In genomic region chr8:3415259-3415658, GRCm38 (mm10) we compare ENCODE assay signal across 2 mouse cellular contexts.
A peak's percentile ranks its signal among the peaks of the same experiment; 100 is the strongest.
TF ChIP-seq lines count a peak whose summit lies in the region.

No protein-coding gene starts in this region.

TF ChIP-seq in MEL, 35 proteins besides CTCF, POLR2A, EP300 and RAD21:
- TF ChIP-seq ZKSCAN1 (IDR thresholded peaks at IDR 0.05; ENCODE audit: low read depth, low read length): no peak
- no peak for TF ChIP-seq BHLHE40 (IDR thresholded peaks at IDR 0.05; ENCODE audit: borderline replicate concordance, low read depth, low read length)
- peak; percentile 57 for TF ChIP-seq GATA1 (IDR thresholded peaks at IDR 0.05; ENCODE audit: low read depth, low read length)
- TF ChIP-seq ZMIZ1 (IDR thresholded peaks at IDR 0.05; ENCODE audit: low read depth, low read length): no peak
- TF ChIP-seq USF2 (IDR thresholded peaks at IDR 0.05; ENCODE audit: borderline replicate concordance in 1 of 2, insufficient read depth in 1 of 2, low read depth in 1 of 2, low read length in 2 of 2): no peak
- no peak for TF ChIP-seq MAX (IDR thresholded peaks at IDR 0.05; ENCODE audit: low read length)
- TF ChIP-seq E2F4 (IDR thresholded peaks at IDR 0.05; ENCODE audit: borderline replicate concordance, low read depth, low read length): no peak
- no peak for TF ChIP-seq KAT2A (conservative IDR thresholded peaks at IDR 0.05; ENCODE audit: low read depth, low read length)
- TF ChIP-seq JUND (IDR thresholded peaks at IDR 0.05; ENCODE audit: low read depth, low read length): no peak
- peak; percentile 47; the same call in 1 of the 2 replicates for TF ChIP-seq TCF12 (IDR thresholded peaks at IDR 0.05; ENCODE audit: low read depth, low read length)
- TF ChIP-seq POLR2AphosphoS2 (IDR thresholded peaks at IDR 0.05; ENCODE audit: low read length): no peak
- no peak for TF ChIP-seq ZNF384 (IDR thresholded peaks at IDR 0.05; ENCODE audit: low read depth, low read length)
- TF ChIP-seq RCOR1 (IDR thresholded peaks at IDR 0.05; ENCODE audit: low read depth, low read length): no peak
- no peak for TF ChIP-seq UBTF (IDR thresholded peaks at IDR 0.05; ENCODE audit: borderline replicate concordance, insufficient read depth, low read depth, low read length)
- peak; percentile 44; the same call in 1 of the 2 replicates for TF ChIP-seq MEF2A (IDR thresholded peaks at IDR 0.05; ENCODE audit: extremely low read depth, insufficient replicate concordance, low read depth, low read length, poor library complexity, severe bottlenecking)
- TF ChIP-seq MAZ (IDR thresholded peaks at IDR 0.05; ENCODE audit: low read depth, low read length): no peak
TF ChIP-seq in MEL: peak in this region for 3.

TF ChIP-seq in myocyte, 11 proteins besides CTCF, POLR2A, EP300 and RAD21:
- TF ChIP-seq USF1 (IDR thresholded peaks at IDR 0.05; ENCODE audit: low read depth) (no peak), TCF12 (IDR thresholded peaks at IDR 0.05; ENCODE audit: insufficient read depth, poor library complexity, severe bottlenecking) (no peak), SRF (IDR thresholded peaks at IDR 0.05; ENCODE audit: control insufficient read depth, insufficient read length, low read depth) (no peak), TCF3 (IDR thresholded peaks at IDR 0.05; ENCODE audit: insufficient read length, low read depth) (no peak), MAX (IDR thresholded peaks at IDR 0.05; ENCODE audit: low read depth) (no peak), E2F4 (IDR thresholded peaks at IDR 0.05; ENCODE audit: insufficient read depth) (no peak), POLR2AphosphoS2 (IDR thresholded peaks at IDR 0.05; ENCODE audit: insufficient read length, low read depth) (no peak), MYOG (IDR thresholded peaks at IDR 0.05; ENCODE audit: control insufficient read depth in 1 of 3, insufficient read depth in 1 of 3, insufficient read length in 2 of 3, low read depth in 2 of 3) (no peak), CEBPB (IDR thresholded peaks at IDR 0.05; ENCODE audit: insufficient read depth, poor library complexity, severe bottlenecking) (no peak), MYOD1 (IDR thresholded peaks at IDR 0.05; ENCODE audit: control insufficient read depth in 1 of 3, insufficient read length in 2 of 3, low read depth in 2 of 3) (no peak), REST (IDR thresholded peaks at IDR 0.05; ENCODE audit: insufficient read depth, insufficient read length) (no peak)
